Mouse (Mus musculus): Measurements from ENCODE around the gene Col26a1. TPM values are rescaled to one million over a fixed set of nuclear protein-coding genes. Genes with fewer than 3 reads are reported as not detected.

The Col26a1 gene
- total RNA-seq, 2 experiments from 2014 or later = 5.2 to 6.6 TPM

GRCm38 (mm10) chr5:136702159-136702725, 180.8 kb downstream of the Col26a1 start:
- intact Hi-C loops (cut with DNase I) = no loop called here
- DNase-seq = no peak

- intact Hi-C loops (cut with DNase I) = no loop called here
- DNase-seq = no peak
Observed at GRCm38 (mm10) chr5:136697618-136698017, 185.4 kb downstream of the Col26a1 start.

GRCm38 (mm10) chr5:136696516-136696915, 186.5 kb downstream of the Col26a1 start:
- DNase-seq = no peak
- intact Hi-C loops (cut with DNase I) = no loop called here

GRCm38 (mm10) chr5:136694976-136695375, 188.0 kb downstream of the Col26a1 start:
- no peak for DNase-seq
- intact Hi-C loops (cut with DNase I) = no loop called here

GRCm38 (mm10) chr5:136693418-136693817, 189.6 kb downstream of the Col26a1 start:
- DNase-seq = no peak
- intact Hi-C loops (cut with DNase I) = no loop called here

- intact Hi-C loops (cut with DNase I) = no loop called here
- DNase-seq = no peak
Observed at GRCm38 (mm10) chr5:136692784-136693183, 190.2 kb downstream of the Col26a1 start, which contains the start of gene Myl10. TSS of gene Myl10 (plus strand) at chr5:136693146.

Other genes with a start within 250 kb of the Col26a1 start
- not detected for gene Myl10, start 190.1 kb downstream of the Col26a1 start, total RNA-seq (2021)
- gene Ift22, start 24.9 kb upstream of the Col26a1 start, total RNA-seq (2021) = 10 to 100 TPM; 10.7 to 12.0 TPM
- gene Fis1, start 70.1 kb upstream of the Col26a1 start, total RNA-seq (2021) = 100 to 1,000 TPM; 166 to 167 TPM
- 10 to 100 TPM in 1 of 2 experiments, 1 to 10 TPM in 1; 8.9 to 11.2 TPM for gene Cldn15, start 83.4 kb upstream of the Col26a1 start, total RNA-seq (2021)
- 10 to 100 TPM; 40.3 to 42.2 TPM for gene Plod3, start 103.8 kb upstream of the Col26a1 start, total RNA-seq (2021)
- gene Znhit1, start 104.8 kb upstream of the Col26a1 start, total RNA-seq (2021) = 10 to 100 TPM; 50.4 to 54.9 TPM
- gene Vgf, start 143.2 kb upstream of the Col26a1 start, total RNA-seq (2021) = not detected
- gene Ap1s1, start 162.9 kb upstream of the Col26a1 start, total RNA-seq (2021) = 10 to 100 TPM; 41.9 to 50.2 TPM
- gene Serpine1, start 189.1 kb upstream of the Col26a1 start, total RNA-seq (2021) = 10 to 100 TPM; 12.5 TPM
- 10 to 100 TPM; 19.4 to 20.4 TPM for gene Trim56, start 233.0 kb upstream of the Col26a1 start, total RNA-seq (2021)